Mouse (Mus musculus) cerebellum, postnatal 25 days (tissue): Measurements from ENCODE around the gene Capn10.

Experiments
- DNase-seq, 2 experiments: peaks; one replicate each; pipeline ENCODE4 v3.0.0; 2021; ENCODE audit warnings: mixed read lengths in 2 of 2

The Capn10 gene

DNA sequence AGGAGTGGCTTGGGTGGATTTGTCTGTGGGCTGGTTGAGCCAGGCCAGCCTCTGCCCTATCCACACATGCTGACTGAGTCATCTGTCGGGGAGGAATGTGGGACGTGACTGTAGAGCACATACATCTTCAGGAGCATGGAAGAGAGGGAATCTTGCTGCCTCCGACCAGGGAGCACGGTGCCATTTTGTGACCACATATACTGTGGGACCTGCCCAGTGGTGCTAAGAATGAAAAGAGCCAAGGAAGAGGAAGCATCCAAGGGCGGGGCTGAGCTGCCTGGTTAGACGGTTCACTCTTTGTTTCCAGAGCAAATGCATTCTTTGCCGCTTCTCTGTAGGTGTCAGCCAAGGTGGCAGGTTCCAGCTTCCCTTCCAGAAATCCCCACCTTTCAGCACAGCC lies 44.5 kb downstream of the Capn10 start:
- DNase-seq: no peak

DNA sequence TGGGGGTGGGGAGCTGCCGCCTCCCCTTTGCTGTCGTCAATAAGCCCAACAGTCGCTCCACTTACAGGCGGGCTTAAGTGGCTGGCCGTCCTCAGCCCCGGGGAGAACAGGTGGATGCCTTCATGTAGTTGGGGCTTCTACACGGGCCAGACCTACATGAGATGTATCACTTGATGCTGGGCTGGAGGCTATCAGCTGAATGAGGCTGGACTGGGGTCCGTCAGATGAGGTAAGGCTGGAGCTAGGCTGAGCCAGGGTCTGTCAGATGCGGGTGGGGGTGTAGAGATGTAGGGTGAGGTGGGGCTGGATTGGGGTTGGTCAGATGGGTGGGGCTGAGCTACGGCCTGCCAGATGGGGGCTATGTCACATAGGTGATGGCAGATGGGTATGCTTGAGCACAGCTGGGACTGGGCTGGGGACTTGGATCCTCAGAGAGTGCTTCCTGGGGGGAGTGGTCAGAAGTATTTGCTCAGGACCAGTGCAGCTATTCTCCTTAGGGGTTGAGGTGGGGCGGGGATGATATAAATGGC lies 45.0 kb downstream of the Capn10 start:
- DNase-seq: no peak

- DNase-seq: no peak
Observed at GRCm38 (mm10) chr1:92981056-92981845, 47.1 kb downstream of the Capn10 start.

DNA sequence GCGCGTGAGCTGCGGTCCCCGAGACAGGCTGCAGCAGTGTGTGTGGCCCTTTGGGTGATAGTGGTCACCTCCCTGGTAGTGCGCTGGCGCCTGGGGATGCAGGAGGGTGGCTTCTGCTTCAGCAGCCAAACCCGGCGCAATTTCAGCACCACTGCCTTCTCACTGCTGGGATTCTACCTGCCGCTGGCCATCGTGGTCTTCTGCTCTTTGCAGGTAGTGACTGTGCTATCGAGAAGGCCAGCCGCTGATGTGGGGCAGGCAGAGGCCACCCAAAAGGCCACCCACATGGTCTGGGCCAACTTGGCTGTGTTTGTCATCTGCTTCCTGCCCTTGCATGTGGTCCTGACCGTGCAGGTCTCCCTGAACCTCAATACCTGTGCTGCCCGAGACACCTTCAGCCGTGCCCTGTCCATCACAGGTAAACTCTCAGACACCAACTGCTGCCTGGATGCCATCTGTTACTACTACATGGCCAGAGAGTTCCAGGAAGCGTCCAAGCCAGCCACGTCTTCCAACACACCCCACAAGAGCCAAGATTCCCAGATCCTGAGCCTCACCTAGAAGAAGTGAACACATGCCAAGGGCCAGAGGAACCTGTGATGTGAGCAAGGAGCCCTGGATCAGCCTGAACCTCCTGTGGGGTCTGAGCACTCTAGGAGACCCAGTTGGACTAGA lies 48.9 kb downstream of the Capn10 start:
- peak; percentile 46 to 60 for DNase-seq

DNA sequence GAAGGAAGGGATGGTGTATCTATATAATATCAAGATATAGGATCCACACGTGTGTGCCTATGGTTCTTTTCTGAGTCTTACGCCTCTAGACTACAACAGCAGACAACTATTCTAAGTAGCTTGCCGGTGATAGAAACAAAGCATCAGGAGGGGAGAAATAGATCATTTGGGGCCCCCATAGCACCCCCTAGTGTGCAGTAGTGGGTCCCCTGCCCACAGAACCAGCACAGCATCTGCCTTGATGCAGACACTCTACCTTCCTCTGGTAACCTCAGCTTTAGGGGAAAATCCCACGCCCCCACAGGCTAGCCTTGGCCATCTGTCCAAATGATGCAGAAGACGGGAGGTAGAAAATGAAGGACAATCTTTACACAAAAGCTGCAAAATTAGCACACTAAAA lies 50.8 kb downstream of the Capn10 start:
- DNase-seq: no peak

- peak in 1 of 2 experiments; percentile 0 for DNase-seq
Observed at GRCm38 (mm10) chr1:92988894-92989293, 54.7 kb downstream of the Capn10 start.

DNA sequence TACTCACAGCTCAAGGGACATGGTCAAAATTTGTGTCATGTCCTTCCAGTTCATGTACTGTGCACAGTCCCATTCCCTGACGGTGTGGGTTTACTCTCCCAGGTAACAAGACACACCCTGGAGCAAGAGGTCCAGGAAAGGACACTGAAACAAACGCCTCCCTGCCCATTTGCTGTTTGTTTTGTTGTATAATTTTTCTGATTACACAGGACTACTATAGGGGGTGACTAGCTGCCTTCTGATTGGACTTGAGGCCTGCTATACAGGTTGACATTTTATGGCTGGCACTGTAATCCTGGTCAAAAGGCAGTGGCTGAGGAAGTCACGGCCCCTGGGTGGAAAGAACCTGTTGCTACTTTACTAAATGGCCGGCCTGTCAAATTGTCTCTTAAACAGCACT lies 55.7 kb downstream of the Capn10 start:
- no peak for DNase-seq

- DNase-seq: no peak
Observed at GRCm38 (mm10) chr1:92992214-92992855, 58.2 kb downstream of the Capn10 start.

DNA sequence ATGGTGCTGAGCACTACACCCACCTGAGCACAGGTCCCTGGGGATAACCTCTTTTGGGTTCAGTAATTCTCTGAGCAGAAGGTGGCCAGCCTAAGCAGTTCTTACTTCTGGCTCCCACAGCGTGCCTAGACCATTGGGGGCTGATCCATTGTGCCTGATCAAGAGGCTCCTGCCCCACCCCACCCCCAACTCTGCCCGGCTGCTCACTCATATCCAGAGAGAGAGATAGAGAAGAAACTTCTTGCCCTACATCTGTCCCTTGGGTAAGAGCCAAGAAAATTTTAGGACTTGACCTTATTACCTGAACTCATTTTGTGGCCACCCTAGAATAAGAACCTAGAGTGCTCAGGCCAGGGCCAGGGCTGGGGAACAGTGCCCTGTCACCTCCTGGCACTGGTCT lies 58.7 kb downstream of the Capn10 start:
- DNase-seq: no peak
